Mouse (Mus musculus) embryonic facial prominence, embryonic 14.5 days (tissue): ENCODE measurements around the gene Olfr1373. TPM values are rescaled to one million over a fixed set of nuclear protein-coding genes. Genes with fewer than 3 reads are reported as not detected.

Experiments used
- ATAC-seq: fragments of 200-750 bp; cut with Nextera tagmentation; 2 replicates; pipeline ENCODE4 v1.8.0; 2017; ENCODE audit warnings: low read depth, moderate number of reproducible peaks, moderate TSS enrichment
- DNase-seq: peaks from one replicate; pipeline ENCODE4 v3.0.0-alpha.2; 2015; ENCODE audit warnings: low spot score
- H3K27ac ChIP-seq: fragments of 300-500 bp; sonication (generic); replicated peaks from 2 replicates; pipeline ENCODE4 v1.5.1; 2014; ENCODE audit warnings: low read depth, mild to moderate bottlenecking, low read length, moderate library complexity
- H3K27me3 ChIP-seq: fragments of 300-500 bp; sonication (generic); replicated peaks from 2 replicates; pipeline ENCODE4 v1.6.1; 2014; ENCODE audit warnings: low read length; ENCODE audit not compliant: control insufficient read depth, insufficient read depth
- H3K36me3 ChIP-seq: fragments of 300-500 bp; sonication (generic); 2 replicates; pipeline ENCODE4 v1.6.1; 2014; ENCODE audit warnings: low read length, mixed read lengths; ENCODE audit not compliant: control insufficient read depth, insufficient read depth
- H3K4me1 ChIP-seq: fragments of 300-500 bp; sonication (generic); 2 replicates; pipeline ENCODE4 v1.6.1; 2014; ENCODE audit warnings: antibody characterized with exemption, low read length; ENCODE audit not compliant: control insufficient read depth, insufficient read depth
- H3K4me2 ChIP-seq: fragments of 300-500 bp; sonication (generic); 2 replicates; pipeline ENCODE4 v1.6.1; 2014; ENCODE audit warnings: low read depth, mild to moderate bottlenecking, low read length, moderate library complexity, mixed read lengths
- H3K4me3 ChIP-seq: fragments of 300-500 bp; sonication (generic); 2 replicates; pipeline ENCODE4 v1.5.1; 2014; ENCODE audit warnings: low read depth, mild to moderate bottlenecking, low read length
- H3K9ac ChIP-seq: fragments of 300-500 bp; sonication (generic); 2 replicates; pipeline ENCODE4 v1.6.1; 2014; ENCODE audit warnings: low read depth, mild to moderate bottlenecking, low read length, moderate library complexity, mixed read lengths
- H3K9me3 ChIP-seq: fragments of 300-500 bp; sonication (generic); 2 replicates; pipeline ENCODE4 v1.6.1; 2016; ENCODE audit warnings: low read length; ENCODE audit not compliant: control insufficient read depth
- WGBS: fragments of 180-500 bp; shearing (Covaris S2); extraction: QIAGEN DNeasy Blood & Tissue Kit; methylation state at CpG from one replicate; pipeline ENCODE4 v1.1.7; 2014; 5-methylcytosine and 5-hydroxymethylcytosine counted together
- microRNA-seq: library from miRNA; unstranded; fragments of <30 nt; microRNA quantifications from one replicate; pipeline ENCODE4, GENCODE M21; 2016; ENCODE audit warnings: borderline number of aligned reads
- polyA plus RNA-seq: library from polyadenylated mRNA; unstranded; fragments of >200 nt; fragmentation: Nextera tagmentation; extraction: Ambion mirVana; gene quantifications from 2 replicates; pipeline ENCODE4 v1.2.1, GENCODE M21; 2014

Gene Olfr1373
- polyA plus RNA-seq, 1 experiment from 2014 or later = not detected

DNA sequence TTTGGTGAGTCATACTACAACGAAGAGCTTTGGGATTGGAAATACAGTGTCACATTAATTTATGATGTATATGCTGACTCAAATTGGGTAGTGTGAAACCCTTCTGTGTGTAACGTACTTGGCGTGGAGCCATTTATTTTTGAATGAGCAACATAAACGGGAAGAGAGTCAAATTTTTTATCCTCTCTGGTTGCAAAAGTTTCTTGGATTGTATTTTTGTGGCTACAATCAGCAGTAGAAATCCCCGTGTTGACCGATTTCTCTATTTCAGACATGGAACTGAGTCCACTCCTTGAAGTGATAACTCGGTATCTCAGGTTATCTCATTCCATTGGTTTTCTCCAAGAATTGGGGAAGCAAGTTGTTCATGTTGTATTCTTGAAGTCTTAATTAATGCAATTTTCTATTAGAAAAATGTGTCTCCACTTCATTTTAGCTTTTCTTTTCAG lies 45.5 kb downstream of the Olfr1373 start:
- 6% methylated on average over 7 of the region's 7 CpGs for WGBS
- peak; percentile 45 for DNase-seq
- no peak for ATAC-seq

DNA sequence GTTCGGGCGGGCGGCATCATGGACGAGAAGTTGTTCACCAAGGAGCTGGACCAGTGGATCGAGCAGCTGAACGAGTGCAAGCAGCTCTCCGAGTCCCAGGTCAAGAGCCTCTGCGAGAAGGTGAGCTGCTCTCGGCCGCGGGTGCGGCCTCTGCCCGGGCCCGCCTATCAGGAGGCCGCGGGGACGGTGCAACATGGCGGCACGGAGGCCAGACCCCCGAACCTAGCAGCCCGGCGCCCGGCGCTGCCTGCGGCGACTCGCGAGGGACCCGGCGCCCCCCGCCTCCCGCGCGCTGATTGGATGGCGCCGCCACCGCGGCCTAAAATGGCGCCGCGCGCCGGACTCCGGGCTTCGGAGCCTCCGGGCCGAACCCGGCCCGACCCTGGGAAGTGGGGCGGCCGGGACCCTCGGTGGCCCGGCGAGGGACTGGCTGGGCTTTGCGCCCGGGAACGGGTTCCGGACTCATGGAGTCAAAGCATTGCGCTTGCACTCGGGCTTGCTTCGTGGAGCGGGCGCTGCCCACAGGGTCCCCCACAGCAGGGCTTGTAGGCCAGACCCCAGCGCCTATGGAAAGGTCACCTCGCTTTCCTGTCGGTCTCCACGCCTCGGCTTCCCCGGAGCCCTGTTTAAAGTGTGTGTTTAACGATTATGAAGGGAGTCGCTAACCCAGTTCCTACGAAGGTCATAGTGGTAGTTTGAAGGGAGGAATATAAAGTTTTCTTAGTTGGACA lies 46.1 kb downstream of the Olfr1373 start:
- DNase-seq (peak; percentile 88), ATAC-seq (peak; percentile 86)
- Histone ChIP-seq H3K9me3 (no peaks in the 10 kb centered on the region), H3K9ac (peak overlapping the region; percentile 100), H3K4me2 (peak overlapping the region; percentile 83), H3K27me3 (no peaks in the 10 kb centered on the region), H3K36me3 (no peaks in the 10 kb centered on the region), H3K27ac (peak overlapping the region; percentile 100), H3K4me1 (peaks cover 26% of the 10 kb centered on the region), H3K4me3 (peak overlapping the region; percentile 97)
- WGBS = 0% methylated on average over 30 of the region's 72 CpGs

More for the DNA sequence above, 45.5 kb downstream of the Olfr1373 start:
- H3K9me3 ChIP-seq = no peaks in the 10 kb centered on the region
- peak overlapping the region; percentile 100 for H3K9ac ChIP-seq
- H3K4me1 ChIP-seq = peaks cover 28% of the 10 kb centered on the region
- H3K4me2 ChIP-seq = peak overlapping the region; percentile 83
- no peaks in the 10 kb centered on the region for H3K27me3 ChIP-seq
- peak overlapping the region; percentile 97 for H3K4me3 ChIP-seq
- H3K27ac ChIP-seq = peak overlapping the region; percentile 100
- no peaks in the 10 kb centered on the region for H3K36me3 ChIP-seq

DNA sequence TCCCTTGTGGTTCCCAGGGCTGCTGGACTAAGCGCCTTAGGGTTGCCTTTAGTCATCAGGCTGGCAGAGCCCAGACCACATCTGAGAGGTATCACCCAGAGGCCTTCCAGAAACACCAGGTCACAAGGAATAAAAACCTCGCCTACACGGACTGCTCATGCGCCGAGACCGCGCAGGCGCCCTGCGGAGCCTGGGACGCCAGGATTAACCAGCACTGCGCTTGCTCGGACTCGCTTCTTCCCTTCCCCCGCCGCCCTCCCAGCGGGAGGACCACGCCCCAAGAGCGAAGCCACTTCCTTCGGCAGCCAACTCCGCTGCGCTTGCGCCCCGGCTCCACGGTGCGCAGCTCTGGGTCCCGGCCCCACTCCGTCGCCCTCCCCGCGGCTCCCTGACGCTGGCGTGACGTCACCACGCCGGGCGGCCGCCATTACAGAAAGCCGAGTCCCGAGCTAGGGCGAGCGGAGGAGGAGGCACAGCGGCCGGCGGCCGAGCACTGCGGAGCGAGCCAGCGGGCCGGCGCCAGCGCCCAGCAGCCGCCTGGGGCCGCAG lies 46.9 kb downstream of the Olfr1373 start, which contains the start of gene Ppp2ca:
Gene Ppp2ca (plus strand): TSS at position 284 of the 549 bp plus-strand sequence.
- Histone ChIP-seq H3K4me1 (peaks cover 24% of the 10 kb centered on the region), H3K9ac (peak within 1 kb of the TSS; percentile 100), H3K4me3 (peak within 1 kb of the TSS; percentile 97), H3K27me3 (no peaks in the 10 kb centered on the region), H3K36me3 (no peaks in the 10 kb centered on the region), H3K4me2 (peak within 1 kb of the TSS; percentile 83), H3K27ac (peak within 1 kb of the TSS; percentile 100), H3K9me3 (no peaks in the 10 kb centered on the region)
- ATAC-seq (peak; percentile 99), DNase-seq (peak; percentile 100)
- WGBS = under 1% methylated on average over 19 of the region's 53 CpGs

DNA sequence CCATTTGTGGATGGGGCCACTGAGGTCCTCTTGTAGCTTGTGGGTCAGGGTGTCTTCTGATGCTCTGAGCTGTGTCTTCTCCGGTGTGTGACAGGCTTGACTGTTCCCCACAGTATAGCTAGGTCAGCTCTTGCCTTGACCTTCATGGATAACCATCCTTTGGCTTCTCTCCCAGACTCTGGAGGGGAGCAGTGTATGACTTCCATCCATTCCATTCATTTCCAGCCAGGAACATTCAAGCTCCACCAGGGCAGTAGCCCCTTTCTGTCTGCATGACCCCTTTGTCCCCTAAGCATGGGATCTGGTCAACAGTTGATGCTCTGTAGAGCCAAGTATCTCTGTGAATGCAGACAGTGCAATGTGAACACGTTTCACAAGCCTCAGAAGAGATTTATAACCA lies 47.7 kb downstream of the Olfr1373 start:
- peaks cover 19% of the 10 kb centered on the region for H3K4me1 ChIP-seq
- no peak for DNase-seq
- no peaks in the 10 kb centered on the region for H3K27me3 ChIP-seq
- no peak overlapping the region for H3K9ac ChIP-seq
- no peaks in the 10 kb centered on the region for H3K36me3 ChIP-seq
- H3K4me3 ChIP-seq = no peak overlapping the region
- H3K9me3 ChIP-seq = no peaks in the 10 kb centered on the region
- H3K4me2 ChIP-seq = peak overlapping the region; percentile 83; the same call in 1 of the 2 replicates
- 0 out of 2 replicates have a peak overlapping the region, but pooled peaks have one; percentile 100 for H3K27ac ChIP-seq
- ATAC-seq = no peak
- WGBS = 76% methylated on average over 2 of the region's 2 CpGs

DNA sequence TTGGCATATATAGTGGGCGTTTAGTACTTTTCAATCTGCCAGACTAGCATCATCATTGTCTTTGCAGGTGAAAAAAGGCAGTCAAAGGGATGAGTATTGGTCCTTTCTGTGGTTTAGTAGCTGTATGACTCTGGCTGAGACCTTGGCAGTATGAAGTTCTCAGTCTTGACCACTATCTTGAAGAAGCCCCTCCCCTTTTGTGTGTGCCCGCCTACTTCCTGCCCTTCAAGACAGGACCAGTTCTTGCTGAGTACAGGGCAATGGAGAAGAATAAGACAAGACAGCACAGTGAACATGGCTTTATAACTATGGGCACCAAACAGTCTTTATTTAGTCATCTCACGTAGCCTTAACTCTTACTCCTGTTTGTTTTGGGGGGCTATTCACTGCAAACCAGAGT lies 48.3 kb downstream of the Olfr1373 start:
- DNase-seq = no peak
- no peaks in the 10 kb centered on the region for H3K27me3 ChIP-seq
- H3K27ac ChIP-seq = no peak overlapping the region
- H3K36me3 ChIP-seq = no peaks in the 10 kb centered on the region
- no peak overlapping the region for H3K4me2 ChIP-seq
- 74% methylated on average over 3 of the region's 3 CpGs for WGBS
- no peak for ATAC-seq
- peaks cover 19% of the 10 kb centered on the region for H3K4me1 ChIP-seq
- no peak overlapping the region for H3K9ac ChIP-seq
- no peaks in the 10 kb centered on the region for H3K9me3 ChIP-seq
- H3K4me3 ChIP-seq = no peak overlapping the region

Small RNA genes lying within 50 kb of the gene (microRNA-seq; reads per million reads assigned to microRNA genes)
- gene Gm24157 (0.50 reads per million), gene Mir3061 (9.0 reads per million, percentile 28 among the genes with 10 or more reads in this experiment)

Other genes with a start within 250 kb of the Olfr1373 start
- 80.1 and 90.8 TPM in 2 replicates for gene Cdkn2aipnl, start 177.9 kb downstream of the Olfr1373 start, polyA plus RNA-seq
- gene Ube2b, start 144.8 kb downstream of the Olfr1373 start, polyA plus RNA-seq = 160 and 165 TPM in 2 replicates
- 10.0 and 10.2 TPM in 2 replicates for gene Cdkl3, start 141.3 kb downstream of the Olfr1373 start, polyA plus RNA-seq
- 91.2 and 95.4 TPM in 2 replicates for gene Ppp2ca, start 46.8 kb downstream of the Olfr1373 start, polyA plus RNA-seq
- not detected in 2 replicates for gene Olfr1371, start 68.5 kb upstream of the Olfr1373 start, polyA plus RNA-seq
- 737 and 739 TPM in 2 replicates for gene Skp1a, start 86.5 kb upstream of the Olfr1373 start, polyA plus RNA-seq
- gene Tcf7, start 137.5 kb upstream of the Olfr1373 start, polyA plus RNA-seq = 17.8 and 27.7 TPM in 2 replicates
- gene Vdac1, start 215.3 kb upstream of the Olfr1373 start, polyA plus RNA-seq = 239 and 240 TPM in 2 replicates